Mouse (Mus musculus) kidney, embryonic 14.5 days (tissue): Measurements from ENCODE around the gene Rnf207. TPM values are rescaled to one million over a fixed set of nuclear protein-coding genes. Genes with fewer than 3 reads are reported as not detected.

Experiments used
- ATAC-seq: fragments of 200-750 bp; cut with Nextera tagmentation; 2 replicates; pipeline ENCODE4 v1.8.0; 2017; ENCODE audit warnings: moderate number of reproducible peaks, mild to moderate bottlenecking, moderate TSS enrichment, moderate library complexity; ENCODE audit not compliant: low FRiP score, low TSS enrichment
- H3K27ac ChIP-seq: fragments of 300-500 bp; sonication (generic); 2 replicates; pipeline ENCODE4 v1.5.1; 2014; ENCODE audit warnings: low read depth, mild to moderate bottlenecking, low read length, moderate library complexity, mixed read lengths
- H3K27me3 ChIP-seq: fragments of 300-500 bp; sonication (generic); 2 replicates; pipeline ENCODE4 v1.6.1; 2014; ENCODE audit warnings: mild to moderate bottlenecking, low read length; ENCODE audit not compliant: control insufficient read depth, insufficient read depth
- H3K36me3 ChIP-seq: fragments of 300-500 bp; sonication (generic); 2 replicates; pipeline ENCODE4 v1.6.1; 2014; ENCODE audit warnings: low read length, mixed read lengths; ENCODE audit not compliant: control insufficient read depth, insufficient read depth
- H3K4me1 ChIP-seq: fragments of 300-500 bp; sonication (generic); 2 replicates; pipeline ENCODE4 v1.6.1; 2014; ENCODE audit warnings: low read length, mixed read lengths; ENCODE audit not compliant: control insufficient read depth, insufficient read depth
- H3K4me2 ChIP-seq: fragments of 300-500 bp; sonication (generic); replicated peaks from 2 replicates; pipeline ENCODE4 v1.6.1; 2014; ENCODE audit warnings: low read depth, mild to moderate bottlenecking, low read length
- H3K4me3 ChIP-seq: fragments of 300-500 bp; sonication (generic); 2 replicates; pipeline ENCODE4 v1.5.1; 2014; ENCODE audit warnings: mild to moderate bottlenecking, low read length
- H3K9ac ChIP-seq: fragments of 300-500 bp; sonication (generic); 2 replicates; pipeline ENCODE4 v1.6.1; 2014; ENCODE audit warnings: low read depth, mild to moderate bottlenecking, low read length, moderate library complexity
- H3K9me3 ChIP-seq: fragments of 300-500 bp; sonication (generic); 2 replicates; pipeline ENCODE4 v1.6.1; 2016; ENCODE audit warnings: low read length; ENCODE audit not compliant: control insufficient read depth
- WGBS: fragments of 180-500 bp; shearing (Covaris S2); extraction: QIAGEN DNeasy Blood & Tissue Kit; methylation state at CpG from one replicate; pipeline ENCODE4 v1.1.7; 2014; 5-methylcytosine and 5-hydroxymethylcytosine counted together
- polyA plus RNA-seq: library from polyadenylated mRNA; unstranded; fragments of >200 nt; fragmentation: Nextera tagmentation; extraction: Ambion mirVana; gene quantifications from 2 replicates; pipeline ENCODE4 v1.2.1, GENCODE M21; 2014

Gene Rnf207
- polyA plus RNA-seq, 1 experiment from 2014 or later: 1.1 TPM

GRCm38 (mm10) chr4:152317631-152318033, 1.2 kb downstream of the Rnf207 start:
- H3K4me1 ChIP-seq: peaks cover 36% of the 10 kb centered on the region
- no peak overlapping the region for H3K4me3 ChIP-seq
- H3K27me3 ChIP-seq: peaks cover 50% of the 10 kb centered on the region
- no peaks in the 10 kb centered on the region for H3K9me3 ChIP-seq
- no peak overlapping the region for H3K9ac ChIP-seq
- ATAC-seq: no peak
- 92% methylated on average over 6 of the region's 6 CpGs for WGBS
- H3K36me3 ChIP-seq: no peaks in the 10 kb centered on the region
- H3K4me2 ChIP-seq: no peak overlapping the region
- H3K27ac ChIP-seq: no peak overlapping the region

GRCm38 (mm10) chr4:152315498-152316213, 3.1 kb downstream of the Rnf207 start:
- Histone ChIP-seq H3K4me3 (peak overlapping the region; percentile 38), H3K36me3 (no peaks in the 10 kb centered on the region), H3K9me3 (no peaks in the 10 kb centered on the region), H3K27ac (no peak overlapping the region), H3K9ac (peak overlapping the region; percentile 8; the same call in 1 of the 2 replicates), H3K27me3 (peaks cover 67% of the 10 kb centered on the region), H3K4me2 (peak overlapping the region; percentile 48), H3K4me1 (peaks cover 42% of the 10 kb centered on the region)
- WGBS: 1% methylated on average over 43 of the region's 43 CpGs
- ATAC-seq: no peak

DNA sequence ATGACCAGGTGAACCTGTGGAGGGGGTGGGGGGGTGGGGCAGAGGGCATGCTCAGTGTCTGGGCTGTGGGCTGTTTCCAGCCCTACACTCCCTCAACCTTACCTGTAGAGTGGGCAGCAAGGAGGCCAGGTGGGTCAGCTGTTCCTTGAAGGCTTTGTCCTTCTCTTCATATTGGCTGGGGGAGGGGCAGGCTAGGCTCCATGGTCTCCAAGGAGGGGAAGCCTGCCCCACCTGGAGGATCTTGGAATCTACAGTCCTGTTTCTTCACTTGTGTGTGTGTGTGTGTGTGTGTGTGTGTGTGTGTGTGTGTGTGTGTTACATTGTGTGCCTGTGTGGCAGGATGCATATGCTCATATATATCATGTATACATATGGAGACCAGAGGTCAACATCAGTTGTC, 4.9 kb downstream of the Rnf207 start:
- H3K9me3 ChIP-seq: no peaks in the 10 kb centered on the region
- no peak overlapping the region for H3K9ac ChIP-seq
- peaks cover 41% of the 10 kb centered on the region for H3K4me1 ChIP-seq
- no peak overlapping the region for H3K27ac ChIP-seq
- H3K4me2 ChIP-seq: peak overlapping the region; percentile 74
- H3K4me3 ChIP-seq: peak overlapping the region; percentile 36; the same call in 1 of the 2 replicates
- no peak for ATAC-seq
- H3K27me3 ChIP-seq: peaks cover 67% of the 10 kb centered on the region
- peaks cover 2% of the 10 kb centered on the region; the same call in 1 of the 2 replicates for H3K36me3 ChIP-seq

- H3K9me3 ChIP-seq: no peaks in the 10 kb centered on the region
- under 1% methylated on average over 29 of the region's 29 CpGs for WGBS
- H3K4me2 ChIP-seq: peak overlapping the region; percentile 74
- ATAC-seq: peak; percentile 26; the same call in 1 of the 2 replicates
- no peak overlapping the region for H3K27ac ChIP-seq
- peaks cover 65% of the 10 kb centered on the region for H3K27me3 ChIP-seq
- no peak overlapping the region for H3K9ac ChIP-seq
- peak overlapping the region; percentile 36 for H3K4me3 ChIP-seq
- H3K4me1 ChIP-seq: peaks cover 34% of the 10 kb centered on the region
- H3K36me3 ChIP-seq: peaks cover 8% of the 10 kb centered on the region; the same call in 1 of the 2 replicates
These were observed 5.6 kb downstream of the Rnf207 start for GRCm38 (mm10) chr4:152313211-152313632.

GRCm38 (mm10) chr4:152312186-152312585, 6.6 kb downstream of the Rnf207 start:
- no peak overlapping the region for H3K27ac ChIP-seq
- H3K4me3 ChIP-seq: peak overlapping the region; percentile 17
- ATAC-seq: peak; percentile 21; the same call in 1 of the 2 replicates
- no peak overlapping the region for H3K9ac ChIP-seq
- peaks cover 8% of the 10 kb centered on the region; the same call in 1 of the 2 replicates for H3K36me3 ChIP-seq
- no peaks in the 10 kb centered on the region for H3K9me3 ChIP-seq
- peak overlapping the region; percentile 74 for H3K4me2 ChIP-seq
- peaks cover 31% of the 10 kb centered on the region for H3K4me1 ChIP-seq
- WGBS: 3% methylated on average over 14 of the region's 14 CpGs
- peaks cover 62% of the 10 kb centered on the region for H3K27me3 ChIP-seq

GRCm38 (mm10) chr4:152307542-152307941, 11.3 kb downstream of the Rnf207 start:
- Histone ChIP-seq H3K27ac (no peak overlapping the region), H3K4me1 (peaks cover 6% of the 10 kb centered on the region; the same call in 1 of the 2 replicates), H3K9me3 (no peaks in the 10 kb centered on the region), H3K27me3 (peaks cover 16% of the 10 kb centered on the region), H3K4me2 (no peak overlapping the region), H3K9ac (no peak overlapping the region), H3K36me3 (peaks cover 35% of the 10 kb centered on the region), H3K4me3 (no peak overlapping the region)
- 86% methylated on average over 9 of the region's 9 CpGs for WGBS
- no peak for ATAC-seq

DNA sequence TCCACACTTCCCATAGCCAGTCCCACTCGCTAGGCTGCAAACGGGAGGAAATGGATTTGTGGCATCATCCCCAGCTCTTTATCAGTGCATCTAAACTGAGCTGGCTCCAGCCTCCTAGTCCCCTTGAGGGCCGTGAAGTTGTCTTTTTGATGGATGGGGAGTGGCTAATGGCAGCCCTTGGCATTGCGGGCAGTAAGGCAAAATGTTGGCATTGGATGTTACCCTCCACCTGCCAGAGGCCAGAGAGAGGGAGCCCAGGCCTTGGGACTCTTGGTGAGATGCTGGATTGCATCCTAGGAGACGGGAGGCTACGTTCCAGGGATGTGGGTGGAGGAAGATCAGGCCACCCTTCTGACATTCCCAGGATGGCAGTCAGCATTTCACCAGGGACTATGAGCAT, 12.8 kb downstream of the Rnf207 start:
- no peak for ATAC-seq
- Histone ChIP-seq H3K4me2 (no peak overlapping the region), H3K9me3 (no peaks in the 10 kb centered on the region), H3K4me3 (no peak overlapping the region), H3K4me1 (0 out of 2 replicates have a peak, but pooled peaks cover under 1% of the 10 kb centered on the region), H3K9ac (no peak overlapping the region), H3K36me3 (peaks cover 44% of the 10 kb centered on the region), H3K27me3 (peaks cover under 1% of the 10 kb centered on the region; the same call in 1 of the 2 replicates), H3K27ac (no peak overlapping the region)
- WGBS: 70% methylated on average over 6 of the region's 6 CpGs

DNA sequence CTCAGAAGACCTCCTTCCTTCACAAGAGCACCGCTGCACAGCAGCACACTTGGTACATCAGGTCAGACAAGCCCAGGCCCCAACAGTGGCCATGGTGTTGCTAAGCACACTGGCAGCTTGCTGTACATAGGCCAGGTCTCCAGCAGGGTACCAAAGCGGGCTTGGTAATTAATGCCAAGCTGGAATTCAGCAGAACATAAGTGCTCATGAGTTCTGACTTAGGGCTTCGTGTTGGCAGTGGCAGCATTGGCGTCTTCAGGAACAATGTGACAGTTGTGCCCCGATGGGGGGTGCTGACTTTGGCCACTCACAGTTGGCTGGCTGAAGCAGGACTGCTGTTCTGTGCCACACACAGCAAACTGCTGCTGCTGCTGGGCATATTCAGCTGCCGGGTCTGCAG, 14.1 kb downstream of the Rnf207 start:
- no peak for ATAC-seq
- H3K36me3 ChIP-seq: peaks cover 55% of the 10 kb centered on the region

GRCm38 (mm10) chr4:152303172-152303571, 15.6 kb downstream of the Rnf207 start:
- Histone ChIP-seq H3K9ac (no peak overlapping the region), H3K27me3 (no peaks in the 10 kb centered on the region), H3K4me2 (no peak overlapping the region), H3K4me1 (peaks cover 17% of the 10 kb centered on the region), H3K9me3 (no peaks in the 10 kb centered on the region), H3K4me3 (no peak overlapping the region), H3K36me3 (peaks cover 48% of the 10 kb centered on the region), H3K27ac (no peak overlapping the region)
- ATAC-seq: no peak
- WGBS: 80% methylated on average over 10 of the region's 10 CpGs

More for the DNA sequence above, 14.1 kb downstream of the Rnf207 start:
- no peak overlapping the region for H3K27ac ChIP-seq
- no peak overlapping the region for H3K4me3 ChIP-seq
- H3K4me1 ChIP-seq: 0 out of 2 replicates have a peak, but pooled peaks cover 7% of the 10 kb centered on the region
- no peaks in the 10 kb centered on the region for H3K27me3 ChIP-seq
- 91% methylated on average over 6 of the region's 6 CpGs for WGBS
- no peaks in the 10 kb centered on the region for H3K9me3 ChIP-seq
- no peak overlapping the region for H3K4me2 ChIP-seq
- H3K9ac ChIP-seq: no peak overlapping the region
